Mouse (Mus musculus) urinary bladder, postnatal 0 days (tissue): ENCODE data around the gene Smc6. TPM values are rescaled to one million over a fixed set of nuclear protein-coding genes. Genes with fewer than 3 reads are reported as not detected.

Source experiments
- microRNA-seq: library from miRNA; unstranded; fragments of <30 nt; microRNA quantifications from one replicate; pipeline ENCODE4, GENCODE M21; 2016
- polyA plus RNA-seq: library from polyadenylated mRNA; unstranded; fragments of >200 nt; fragmentation: Nextera tagmentation; extraction: Ambion mirVana; gene quantifications from 2 replicates; pipeline ENCODE4 v1.2.1, GENCODE M21; 2015

Smc6 gene
- polyA plus RNA-seq: 94.1 and 123 TPM in 2 replicates

GRCm38 (mm10) chr12:11265382-11266281 is at the start of gene Smc6, which contains the start of gene Gen1:
Gene Smc6, plus strand, starts transcription at chr12:11265886.
Gene Gen1, minus strand, starts transcription at chr12:11265801.

Small RNAs within 50 kb of the gene (microRNA-seq; reads per million reads assigned to microRNA genes)
- gene Mir7675: not detected

Other genes starting within 250 kb of the Smc6 start
- gene Kcns3, start 114.8 kb upstream of the Smc6 start, polyA plus RNA-seq: 0.87 and 1.3 TPM in 2 replicates
- gene Msgn1, start 56.9 kb upstream of the Smc6 start, polyA plus RNA-seq: not detected in 2 replicates
- 1.2 and 2.1 TPM in 2 replicates for gene Gen1, start 85 bp upstream of the Smc6 start, polyA plus RNA-seq
- 0.15 and 0.19 TPM in 2 replicates for gene Vsnl1, start 170.7 kb downstream of the Smc6 start, polyA plus RNA-seq
- 0.06 TPM in 1 of 2 replicates, not detected in the other for gene Rad51ap2, start 190.2 kb downstream of the Smc6 start, polyA plus RNA-seq